Mouse (Mus musculus): ENCODE data around the gene Ndufv1. TPM values are rescaled to one million over a fixed set of nuclear protein-coding genes. Genes with fewer than 3 reads are reported as not detected.
A peak's percentile ranks its signal among the peaks of the same experiment; 100 is the strongest.
"Not testable (repeated sequence)": the region's sequence is repeated elsewhere in the genome, so short reads cannot be mapped to it uniquely, and the experiment has no call there.

The Ndufv1 gene
- polyA plus RNA-seq, 1 experiment from 2014 or later = 221 TPM

DNA sequence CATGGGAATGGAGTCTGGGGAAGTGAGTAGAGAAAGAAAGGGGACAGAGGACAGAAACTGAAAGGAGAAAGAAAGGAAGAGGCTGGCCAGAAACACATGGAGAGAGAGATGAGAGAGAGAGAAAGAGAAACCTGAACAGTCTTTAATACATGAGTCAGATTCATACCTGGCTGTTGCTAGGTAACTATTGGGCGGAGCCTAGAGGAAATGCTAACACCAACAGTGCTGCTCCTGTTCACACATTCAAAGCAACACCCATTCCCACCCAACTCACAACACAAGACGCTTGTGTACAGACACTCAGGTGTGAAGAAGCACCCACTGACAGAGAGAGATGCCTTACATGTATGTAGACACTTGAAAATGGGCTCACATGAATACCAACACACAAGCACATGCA, 36.7 kb downstream of the Ndufv1 start:
- Histone ChIP-seq H3K4me3 (no peak overlapping the region), H3K27me3 (ENCODE audit: low read depth, poor library complexity, severe bottlenecking) (no peaks in the 10 kb centered on the region), H3K27ac (no peak overlapping the region), H3K36me3 (no peaks in the 10 kb centered on the region), H3K9me3 (replicated peaks) (no peaks in the 10 kb centered on the region), H3K4me1 (peaks cover 16% of the 10 kb centered on the region)
- no peak for DNase-seq (ENCODE audit: low spot score)
- 87% methylated on average over 2 of the region's 2 CpGs for WGBS

DNA sequence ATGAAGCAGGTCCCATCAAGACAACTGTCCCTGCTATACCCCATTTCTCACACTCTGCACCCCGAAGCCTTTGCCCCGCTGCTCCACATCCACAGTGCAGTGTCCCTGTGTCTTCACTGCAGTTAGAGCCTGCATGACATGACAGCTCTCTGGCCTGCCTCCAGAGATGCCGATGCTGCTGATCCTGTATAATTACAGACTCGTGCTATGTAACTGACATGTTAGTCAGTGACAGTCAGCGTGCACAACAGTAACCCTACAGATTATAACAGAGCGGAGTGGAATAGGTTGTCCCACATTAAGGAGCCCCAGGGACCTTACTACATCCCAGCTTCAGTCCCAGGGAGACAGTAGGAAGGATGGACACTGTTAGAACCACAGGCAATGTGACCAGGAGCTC, 38.0 kb downstream of the Ndufv1 start:
- not testable (repeated sequence) for H3K4me3 ChIP-seq; H3K27ac ChIP-seq; H3K36me3 ChIP-seq; DNase-seq (ENCODE audit: low spot score); H3K27me3 ChIP-seq (ENCODE audit: low read depth, poor library complexity, severe bottlenecking); H3K9me3 ChIP-seq (replicated peaks)
- WGBS = 92% methylated on average over 6 of the region's 6 CpGs
- peaks cover 13% of the 10 kb centered on the region for H3K4me1 ChIP-seq

DNA sequence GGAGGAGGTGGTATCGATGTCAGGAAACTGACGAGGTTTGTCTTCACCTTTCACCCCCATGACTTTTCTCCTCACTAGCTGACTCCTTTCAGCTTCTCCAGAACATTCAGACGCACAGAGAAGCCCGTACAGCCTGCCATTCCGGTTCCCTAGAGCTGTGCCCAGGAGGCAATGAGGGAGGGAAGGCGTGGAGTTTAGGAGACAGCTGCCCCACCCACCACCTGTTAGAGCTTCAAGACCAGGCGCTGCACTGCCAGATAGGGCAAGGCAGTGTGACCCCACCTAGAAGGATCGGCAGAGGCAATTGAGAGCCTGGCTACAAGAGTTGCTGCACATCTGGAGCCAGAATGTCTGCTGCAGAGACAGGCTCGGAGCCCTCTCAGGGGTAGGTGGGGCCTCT, 40.4 kb downstream of the Ndufv1 start, which contains the start of gene Aldh3b2:
Gene Aldh3b2, plus strand, starts transcription at position 100 of the 400 bp plus-strand sequence.
- no peak for DNase-seq (ENCODE audit: low spot score)
- Histone ChIP-seq H3K27ac (peak within 1 kb of the TSS; percentile 44; the same call in 1 of the 2 replicates), H3K27me3 (ENCODE audit: low read depth, poor library complexity, severe bottlenecking) (no peaks in the 10 kb centered on the region), H3K9me3 (replicated peaks) (no peaks in the 10 kb centered on the region), H3K4me1 (peaks cover 22% of the 10 kb centered on the region), H3K36me3 (no peaks in the 10 kb centered on the region), H3K4me3 (no peak within 1 kb of the TSS)
- WGBS = 31% methylated on average over 9 of the region's 9 CpGs

DNA sequence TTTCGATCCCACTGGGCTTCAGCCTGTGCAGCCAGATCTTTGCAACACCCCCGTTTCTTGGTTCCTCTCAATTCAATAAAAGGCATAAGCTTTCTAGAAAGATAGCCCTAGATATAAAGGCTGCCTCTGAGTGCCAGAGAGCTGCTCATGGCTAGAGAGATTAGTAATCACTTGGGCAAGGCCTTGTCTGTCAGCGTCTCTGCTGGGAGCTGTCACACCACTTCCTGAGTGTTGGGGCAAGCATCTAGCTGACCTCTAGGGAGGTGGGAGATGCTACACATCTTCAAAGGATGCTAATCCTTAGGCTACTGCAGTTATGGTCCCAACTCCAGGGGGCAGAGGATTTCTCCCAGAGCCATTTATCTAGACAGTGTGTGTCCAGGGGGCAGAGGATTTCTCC, 45.3 kb downstream of the Ndufv1 start:
- H3K4me1 ChIP-seq = peaks cover 15% of the 10 kb centered on the region
- H3K36me3 ChIP-seq = no peaks in the 10 kb centered on the region
- H3K9me3 ChIP-seq (replicated peaks) = no peaks in the 10 kb centered on the region
- WGBS = 66% methylated on average over 3 of the region's 3 CpGs
- no peak overlapping the region for H3K27ac ChIP-seq
- DNase-seq (ENCODE audit: low spot score) = no peak
- H3K4me3 ChIP-seq = no peak overlapping the region
- H3K27me3 ChIP-seq (ENCODE audit: low read depth, poor library complexity, severe bottlenecking) = no peaks in the 10 kb centered on the region

DNA sequence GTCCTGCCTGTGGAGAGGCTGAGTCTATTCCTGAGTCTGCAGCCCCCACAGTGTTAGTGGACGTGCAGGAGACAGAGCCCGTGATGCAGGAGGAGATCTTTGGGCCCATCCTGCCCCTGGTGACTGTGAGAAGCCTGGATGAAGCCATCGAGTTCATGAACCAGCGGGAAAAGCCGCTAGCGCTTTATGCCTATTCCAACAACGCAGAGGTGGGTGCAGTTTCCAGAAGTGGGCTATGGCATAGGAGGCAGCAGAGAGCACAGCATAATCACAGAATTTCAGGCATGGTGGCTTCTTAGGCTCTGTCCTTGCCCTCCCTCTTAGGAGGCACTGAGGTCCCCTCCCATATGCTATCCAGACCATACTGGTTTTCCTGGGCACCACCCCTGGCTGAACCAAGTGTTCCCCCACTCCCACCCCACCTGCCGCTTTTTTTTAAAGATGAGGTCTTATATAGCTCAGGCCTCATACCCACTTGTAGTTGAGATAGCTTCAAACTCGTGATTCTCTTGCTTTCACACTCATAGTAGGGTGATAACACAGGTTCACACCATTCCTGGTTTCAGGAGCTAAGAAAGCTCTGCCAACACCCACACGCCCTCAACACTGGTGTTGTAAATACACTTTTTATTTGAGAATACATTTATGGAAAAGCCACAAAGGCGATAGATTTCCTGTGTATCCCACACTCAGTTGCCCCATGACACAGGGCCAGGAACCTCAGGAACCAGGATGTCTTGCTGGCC, 46.1 kb downstream of the Ndufv1 start:
- Histone ChIP-seq H3K9me3 (replicated peaks) (no peaks in the 10 kb centered on the region), H3K27me3 (ENCODE audit: low read depth, poor library complexity, severe bottlenecking) (no peaks in the 10 kb centered on the region), H3K4me1 (peaks cover 11% of the 10 kb centered on the region; the same call in 1 of the 2 replicates), H3K36me3 (no peaks in the 10 kb centered on the region), H3K4me3 (no peak overlapping the region), H3K27ac (no peak overlapping the region)
- DNase-seq (ENCODE audit: low spot score) = no peak
- WGBS = 68% methylated on average over 11 of the region's 11 CpGs

DNA sequence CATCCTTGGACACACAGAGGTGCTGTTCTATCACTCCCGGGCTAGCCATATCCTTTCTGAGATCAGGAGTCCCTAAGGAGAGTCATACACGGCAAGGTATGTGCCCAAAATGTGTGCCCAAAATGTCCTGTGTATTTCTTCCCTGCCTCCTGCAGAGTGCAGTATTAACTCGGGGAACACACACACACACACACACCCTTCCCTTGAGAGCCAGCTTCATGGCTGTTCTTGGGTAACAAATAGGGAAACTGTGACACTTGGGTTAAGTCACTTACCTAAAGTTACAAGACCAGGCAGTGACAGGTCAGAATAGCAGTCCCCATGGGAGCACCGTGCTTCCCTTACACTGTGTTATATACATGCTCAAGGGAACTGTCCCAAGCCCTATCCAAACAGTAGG, 48.6 kb downstream of the Ndufv1 start:
- no peak for DNase-seq (ENCODE audit: low spot score)
- no peaks in the 10 kb centered on the region for H3K27me3 ChIP-seq (ENCODE audit: low read depth, poor library complexity, severe bottlenecking)
- H3K9me3 ChIP-seq (replicated peaks) = no peaks in the 10 kb centered on the region
- H3K4me1 ChIP-seq = peaks cover 4% of the 10 kb centered on the region; the same call in 1 of the 2 replicates
- WGBS = 66% methylated on average over 4 of the region's 4 CpGs
- no peaks in the 10 kb centered on the region for H3K36me3 ChIP-seq
- no peak overlapping the region for H3K27ac ChIP-seq
- H3K4me3 ChIP-seq = no peak overlapping the region

DNA sequence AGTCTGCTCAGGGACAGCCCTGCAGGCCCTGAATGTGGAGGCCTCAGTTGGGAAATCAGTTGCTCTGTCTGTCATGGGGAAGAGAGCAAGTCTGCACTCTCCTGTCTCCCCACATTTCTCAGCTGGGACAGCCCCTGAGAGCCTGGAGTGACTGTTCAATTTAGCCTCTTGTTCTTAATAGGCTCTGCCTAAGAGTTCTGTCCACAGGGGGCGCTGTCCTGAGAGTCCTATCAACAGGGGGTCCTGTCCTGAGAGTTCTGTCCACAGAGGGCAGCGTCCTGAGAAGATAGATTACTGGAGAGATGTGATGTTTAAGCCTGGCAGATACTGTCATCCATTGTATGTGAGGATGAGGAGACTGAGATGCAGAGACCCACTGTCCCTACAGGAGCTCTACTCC, 50.1 kb downstream of the Ndufv1 start:
- Histone ChIP-seq H3K27ac (no peak overlapping the region), H3K4me1 (no peaks in the 10 kb centered on the region), H3K27me3 (ENCODE audit: low read depth, poor library complexity, severe bottlenecking) (no peaks in the 10 kb centered on the region), H3K9me3 (replicated peaks) (no peaks in the 10 kb centered on the region), H3K4me3 (no peak overlapping the region), H3K36me3 (no peaks in the 10 kb centered on the region)
- DNase-seq (ENCODE audit: low spot score) = no peak
- WGBS = 16% methylated on average over 2 of the region's 2 CpGs

DNA sequence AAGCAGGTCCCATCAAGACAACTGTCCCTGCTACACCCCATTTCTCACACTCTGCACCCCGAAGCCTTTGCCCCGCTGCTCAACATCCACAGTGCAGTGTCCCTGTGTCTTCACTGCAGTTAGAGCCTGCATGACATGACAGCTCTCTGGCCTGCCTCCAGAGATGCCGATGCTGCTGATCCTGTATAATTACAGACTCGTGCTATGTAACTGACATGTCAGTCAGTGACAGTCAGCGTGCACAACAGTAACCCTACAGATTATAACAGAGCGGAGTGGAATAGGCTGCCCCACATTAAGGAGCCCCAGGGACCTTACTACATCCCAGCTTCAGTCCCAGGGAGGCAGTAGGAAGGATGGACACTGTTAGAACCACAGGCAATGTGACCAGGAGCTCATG, 50.8 kb downstream of the Ndufv1 start:
- not testable (repeated sequence) for H3K9me3 ChIP-seq (replicated peaks); H3K4me1 ChIP-seq; DNase-seq (ENCODE audit: low spot score); H3K4me3 ChIP-seq; H3K27ac ChIP-seq; H3K27me3 ChIP-seq (ENCODE audit: low read depth, poor library complexity, severe bottlenecking); H3K36me3 ChIP-seq
- 91% methylated on average over 6 of the region's 6 CpGs for WGBS

DNA sequence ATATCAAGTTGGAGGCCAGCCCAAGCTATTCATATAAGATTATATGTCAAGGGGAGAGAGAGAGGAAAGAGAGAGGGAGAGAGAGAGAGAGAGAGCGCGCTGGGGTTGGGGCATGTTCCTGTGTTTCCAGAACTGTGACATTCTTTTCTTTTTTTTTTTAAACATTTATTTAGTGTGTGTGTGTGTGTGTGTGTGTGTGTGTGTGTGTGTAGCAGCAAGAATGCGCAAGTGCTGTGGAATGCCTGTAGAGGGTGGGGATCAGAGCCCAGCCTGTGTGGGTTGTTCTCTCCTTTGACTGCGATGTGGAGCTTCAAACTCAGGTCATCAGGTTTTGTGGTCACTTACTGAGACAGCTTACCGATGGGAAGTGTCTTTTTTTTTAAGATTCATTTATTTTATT, 52.4 kb downstream of the Ndufv1 start:
- Histone ChIP-seq H3K27me3 (ENCODE audit: low read depth, poor library complexity, severe bottlenecking) (no peaks in the 10 kb centered on the region), H3K27ac (no peak overlapping the region), H3K4me3 (no peak overlapping the region), H3K4me1 (no peaks in the 10 kb centered on the region), H3K9me3 (replicated peaks) (no peaks in the 10 kb centered on the region), H3K36me3 (no peaks in the 10 kb centered on the region)
- no peak for DNase-seq (ENCODE audit: low spot score)
- WGBS = 88% methylated on average over 5 of the region's 5 CpGs

DNA sequence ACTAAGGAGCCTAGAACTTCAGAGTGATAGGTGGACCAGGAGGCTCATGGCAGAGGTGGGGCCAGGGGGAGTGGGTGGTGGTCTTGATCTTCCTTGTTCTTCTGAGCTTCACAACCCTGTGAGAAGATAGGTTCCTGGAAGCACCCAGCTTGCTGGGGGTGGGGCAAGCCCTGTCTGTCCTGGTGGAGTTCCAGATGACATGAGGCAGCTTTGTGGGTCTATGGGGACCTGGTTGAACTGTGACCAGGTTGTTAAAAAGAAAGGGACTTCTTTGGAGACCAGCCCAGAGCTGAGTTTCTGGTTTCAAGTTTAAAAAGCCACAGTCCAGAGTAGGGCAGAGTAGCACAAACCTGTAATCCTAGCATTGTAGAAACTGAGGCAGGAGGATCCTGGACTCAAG, 53.6 kb downstream of the Ndufv1 start:
- no peaks in the 10 kb centered on the region for H3K36me3 ChIP-seq
- no peak for DNase-seq (ENCODE audit: low spot score)
- no peak overlapping the region for H3K4me3 ChIP-seq
- H3K27me3 ChIP-seq (ENCODE audit: low read depth, poor library complexity, severe bottlenecking) = no peaks in the 10 kb centered on the region
- H3K27ac ChIP-seq = no peak overlapping the region
- no peaks in the 10 kb centered on the region for H3K9me3 ChIP-seq (replicated peaks)
- H3K4me1 ChIP-seq = no peaks in the 10 kb centered on the region

DNA sequence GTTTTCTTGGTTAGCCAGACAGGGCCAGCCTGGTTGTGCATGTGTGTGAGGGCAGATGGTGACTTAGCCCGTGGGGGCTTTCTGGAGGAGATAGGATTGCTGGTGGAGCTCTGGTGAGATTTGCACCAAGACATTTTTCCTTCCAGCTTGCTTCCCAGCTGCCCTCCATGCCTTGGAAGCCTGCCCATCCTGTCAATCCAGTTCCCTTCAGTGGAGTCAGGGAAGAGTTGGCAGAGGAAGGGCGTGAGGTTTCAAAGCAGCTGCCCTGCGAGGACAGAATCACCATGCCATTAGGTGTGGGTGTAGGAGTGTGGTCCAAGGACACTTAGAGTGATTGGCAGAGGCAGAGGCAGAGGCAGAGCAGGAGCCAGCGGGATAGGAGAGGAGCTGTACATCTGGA, 54.1 kb downstream of the Ndufv1 start, which contains the start of gene Aldh3b3:
Gene Aldh3b3, plus strand, starts transcription at position 176 of the 400 bp plus-strand sequence.
- no peaks in the 10 kb centered on the region for H3K36me3 ChIP-seq
- H3K27ac ChIP-seq = no peak within 1 kb of the TSS
- H3K4me1 ChIP-seq = no peaks in the 10 kb centered on the region
- no peak for DNase-seq (ENCODE audit: low spot score)
- H3K4me3 ChIP-seq = no peak within 1 kb of the TSS
- H3K27me3 ChIP-seq (ENCODE audit: low read depth, poor library complexity, severe bottlenecking) = no peaks in the 10 kb centered on the region
- 85% methylated on average over 4 of the region's 4 CpGs for WGBS
- no peaks in the 10 kb centered on the region for H3K9me3 ChIP-seq (replicated peaks)
